Mouse (Mus musculus) erythroid progenitor cell, adult 5-6 weeks (primary cell): ENCODE results near the gene Slc25a42. TPM values are rescaled to one million over a fixed set of nuclear protein-coding genes. Genes with fewer than 3 reads are reported as not detected.
"Not testable (repeated sequence)": the region's sequence is repeated elsewhere in the genome, so short reads cannot be mapped to it uniquely, and the experiment has no call there.

Experiments used
- ATAC-seq: replicated peaks from 2 replicates; pipeline ENCODE4 v1.8.0; 2016; ENCODE audit warnings: moderate number of reproducible peaks, mild to moderate bottlenecking, moderate TSS enrichment, inconsistent platforms; ENCODE audit not compliant: poor library complexity, low FRiP score, severe bottlenecking
- total RNA-seq, 2 experiments: library from RNA; stranded (forward) in 1 of 2; stranded (reverse) in 1 of 2; fragments of 150-400 nt in 1 of 2; fragments of 186-747, 209-891 nt in 1 of 2; gene quantifications; 2 replicates each; pipeline versions ENCODE4 v1.2.3 to v1.2.4; 2015 to 2017; ENCODE audit warnings: low replicate concordance in 2 of 2

The Slc25a42 gene
- total RNA-seq, 2 experiments from 2014 or later = 24.4 to 30.6 TPM

- no peak for ATAC-seq
Observed at GRCm38 (mm10) chr8:70216566-70216965, 4.5 kb upstream of the Slc25a42 start.

- ATAC-seq = not testable (repeated sequence)
Observed at GRCm38 (mm10) chr8:70216161-70216560, 4.1 kb upstream of the Slc25a42 start.

DNA sequence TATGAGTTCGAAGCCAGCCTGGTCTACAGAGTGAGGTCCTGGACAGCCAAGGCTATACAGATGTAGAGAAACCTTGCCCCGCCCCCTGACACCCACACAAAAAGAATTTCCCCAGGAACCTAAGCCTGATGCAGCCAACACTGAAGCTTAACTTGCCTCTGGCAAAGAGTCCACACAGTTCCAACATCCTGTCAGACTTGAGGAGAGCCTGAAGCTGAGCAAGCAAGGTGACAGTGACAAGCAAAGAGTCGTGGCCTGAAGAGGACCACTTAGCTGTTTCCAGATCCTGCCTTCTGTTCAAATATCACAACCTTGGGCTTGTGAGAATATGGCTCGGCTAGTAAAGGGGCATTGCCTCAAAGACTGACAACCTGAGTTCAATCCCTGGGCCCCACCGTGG is 3.0 kb upstream of the Slc25a42 start:
- ATAC-seq = no peak

DNA sequence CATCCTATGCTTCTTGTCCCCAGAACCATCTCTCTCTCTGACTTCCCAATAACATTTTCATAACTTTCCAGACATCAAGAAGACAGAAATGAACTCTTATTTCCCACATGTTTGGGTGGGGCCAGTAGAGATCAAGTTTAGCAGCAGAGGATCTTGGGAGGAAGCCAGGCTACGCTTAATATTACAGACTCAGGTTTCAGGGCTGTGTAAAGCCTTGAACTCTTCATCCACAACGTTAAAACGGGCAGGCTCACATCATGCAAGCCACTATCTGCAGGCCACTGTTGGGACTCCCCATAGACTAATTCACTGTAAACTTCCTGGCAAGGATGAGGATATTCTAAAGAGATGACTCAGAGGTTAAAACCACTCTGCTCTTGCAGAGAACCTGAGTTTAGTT is 2.3 kb upstream of the Slc25a42 start:
- ATAC-seq = no peak

DNA sequence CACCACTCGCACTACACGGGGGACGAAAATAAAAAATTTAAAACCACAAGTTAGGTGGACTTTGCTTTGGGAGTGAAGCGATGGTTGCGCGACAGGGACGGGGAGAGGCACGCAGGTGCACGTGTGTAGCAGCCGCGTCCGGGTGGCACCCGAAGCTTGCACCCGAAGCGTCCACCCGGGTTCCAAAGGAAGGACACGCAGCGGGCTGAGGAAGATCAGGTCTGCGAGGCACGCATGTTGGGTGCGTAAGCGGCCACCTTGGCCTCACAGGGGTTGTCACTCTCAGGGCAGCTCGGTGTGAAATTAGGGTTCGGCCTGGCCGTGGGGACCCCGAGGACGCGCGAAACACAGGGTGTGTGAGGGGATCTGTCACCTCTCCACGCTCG is 386 bp downstream of the Slc25a42 start:
- 0 out of 2 replicates have a peak, but pooled peaks have one; percentile 20 for ATAC-seq

DNA sequence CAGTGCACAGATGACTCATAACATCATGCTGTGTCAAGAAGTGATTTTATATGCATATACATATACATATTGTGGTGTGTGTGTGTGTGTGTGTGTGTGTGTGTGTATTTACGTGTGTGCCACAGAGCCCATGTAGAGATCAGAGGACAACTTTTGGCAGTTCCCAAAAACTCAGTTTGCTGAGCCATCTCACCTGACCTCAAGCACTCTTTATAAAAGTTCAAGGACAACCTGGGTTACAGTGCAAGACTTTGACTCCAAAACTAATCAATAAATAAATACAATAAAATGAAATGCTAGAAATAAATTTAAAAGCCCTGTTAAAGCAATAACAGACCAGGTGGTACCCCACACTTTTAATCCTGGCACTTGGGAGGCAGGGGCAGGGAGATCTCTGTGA is 830 bp downstream of the Slc25a42 start:
- ATAC-seq = no peak

DNA sequence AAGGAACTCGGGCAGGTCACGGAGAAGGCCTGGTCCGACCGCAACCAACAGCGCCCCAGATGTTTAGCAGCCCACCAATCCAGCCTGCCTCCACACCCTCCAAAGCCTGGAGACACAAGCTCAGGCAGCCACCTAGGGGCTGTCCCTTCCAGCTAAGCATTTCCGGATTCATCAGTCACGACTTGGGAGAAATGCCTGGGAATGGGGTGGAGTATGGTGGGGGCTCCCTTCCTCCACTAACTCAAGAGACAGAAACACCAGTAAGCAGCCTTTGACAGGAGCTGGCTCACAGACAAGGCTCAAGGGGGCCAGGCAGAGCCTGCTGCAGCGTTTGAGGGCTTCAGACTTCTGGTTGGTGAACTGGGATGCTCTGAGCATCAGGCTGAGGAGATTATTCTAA is 1.6 kb downstream of the Slc25a42 start:
- ATAC-seq = no peak

GRCm38 (mm10) chr8:70208130-70208529 is 4.0 kb downstream of the Slc25a42 start:
- ATAC-seq = no peak

DNA sequence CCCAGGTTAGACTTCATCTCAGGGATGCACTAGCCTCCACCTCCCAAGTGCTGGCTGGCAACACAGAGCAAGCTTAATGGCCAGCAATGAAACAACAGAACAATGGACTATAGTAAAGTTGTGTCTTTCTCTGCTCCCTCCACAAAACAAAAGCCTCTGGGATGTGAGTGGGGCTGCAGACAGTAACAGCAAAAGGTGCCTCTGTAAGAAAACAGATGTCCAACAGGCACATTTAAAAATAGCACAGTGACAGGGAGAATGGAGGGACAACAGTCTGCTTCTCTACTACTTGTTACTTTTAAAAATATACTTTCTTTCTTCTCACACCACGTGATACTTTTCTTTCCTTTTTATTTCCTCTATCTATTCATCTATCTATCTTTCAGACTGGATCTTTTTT is 7.3 kb downstream of the Slc25a42 start:
- no peak for ATAC-seq

GRCm38 (mm10) chr8:70203072-70203471 is 9.0 kb downstream of the Slc25a42 start:
- ATAC-seq = no peak

GRCm38 (mm10) chr8:70201417-70201816 is 10.7 kb downstream of the Slc25a42 start:
- ATAC-seq = peak; percentile 89

DNA sequence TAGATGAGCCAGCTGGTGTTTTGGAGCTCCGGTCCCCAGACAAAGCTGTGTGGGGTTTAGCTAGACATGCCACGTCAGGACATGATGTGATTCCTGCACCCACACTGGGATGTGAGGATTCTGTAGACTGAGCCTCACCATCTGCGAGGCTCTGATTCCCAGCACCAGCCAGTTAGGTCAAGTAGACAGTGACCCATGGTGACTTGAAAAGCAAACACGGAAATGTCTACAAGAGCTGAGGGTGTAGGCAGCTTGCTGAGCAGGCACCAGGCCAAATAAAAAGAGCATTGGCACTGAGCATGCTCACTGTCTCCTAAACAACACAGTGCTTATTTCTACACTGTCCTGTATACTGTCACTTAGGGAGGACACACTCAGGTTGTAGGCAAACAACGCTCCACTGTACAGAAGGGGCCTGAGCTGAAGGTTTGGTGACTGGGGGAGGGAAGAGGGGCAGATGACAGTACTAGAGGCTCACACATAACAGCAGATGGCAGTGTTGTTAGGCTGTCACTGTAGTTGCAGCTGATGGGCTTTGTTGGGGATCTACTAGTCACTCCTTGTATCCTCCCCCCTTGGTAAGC is 11.9 kb downstream of the Slc25a42 start:
- ATAC-seq = peak; percentile 44

DNA sequence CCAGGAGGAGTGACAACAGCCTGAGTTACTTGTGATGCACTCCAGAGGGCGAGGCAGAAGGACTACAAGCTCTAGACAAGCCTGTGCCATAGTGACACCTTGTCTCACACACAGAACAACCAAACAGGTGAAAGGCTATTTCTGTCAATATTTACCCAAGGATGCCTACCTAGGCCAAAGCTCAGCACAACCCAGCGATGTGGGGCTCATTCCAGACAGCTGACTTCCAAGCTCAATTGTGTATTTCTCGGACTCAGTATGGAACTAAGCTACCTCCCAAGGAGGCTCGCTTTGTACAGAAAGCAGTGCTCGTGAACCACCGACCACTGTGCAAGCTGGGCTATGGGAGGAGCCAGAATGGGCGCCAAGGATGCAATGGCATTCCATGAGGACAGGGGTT is 14.5 kb downstream of the Slc25a42 start:
- ATAC-seq = no peak

GRCm38 (mm10) chr8:70195762-70196161 is 16.3 kb downstream of the Slc25a42 start:
- no peak for ATAC-seq

DNA sequence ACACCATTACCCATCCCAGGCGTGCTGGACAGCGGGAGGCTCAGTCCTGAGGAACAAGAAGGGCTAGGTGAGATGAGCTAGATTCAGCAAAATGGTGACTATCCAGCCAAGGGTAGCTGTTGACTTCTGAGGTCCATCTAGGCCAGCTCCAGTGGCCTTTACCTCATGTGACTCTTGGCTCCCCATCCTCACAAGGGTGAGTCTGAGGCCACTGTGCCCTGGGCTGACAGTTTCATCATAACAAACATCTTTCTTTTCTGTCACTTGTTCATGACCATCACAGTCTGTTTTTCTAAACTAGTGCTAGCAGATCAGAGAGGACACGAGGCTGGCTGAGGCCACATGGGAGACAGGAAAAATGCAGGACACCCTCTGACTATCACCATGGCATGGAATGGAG is 17.9 kb downstream of the Slc25a42 start:
- ATAC-seq = no peak

GRCm38 (mm10) chr8:70193238-70193637 is 18.9 kb downstream of the Slc25a42 start:
- no peak for ATAC-seq

DNA sequence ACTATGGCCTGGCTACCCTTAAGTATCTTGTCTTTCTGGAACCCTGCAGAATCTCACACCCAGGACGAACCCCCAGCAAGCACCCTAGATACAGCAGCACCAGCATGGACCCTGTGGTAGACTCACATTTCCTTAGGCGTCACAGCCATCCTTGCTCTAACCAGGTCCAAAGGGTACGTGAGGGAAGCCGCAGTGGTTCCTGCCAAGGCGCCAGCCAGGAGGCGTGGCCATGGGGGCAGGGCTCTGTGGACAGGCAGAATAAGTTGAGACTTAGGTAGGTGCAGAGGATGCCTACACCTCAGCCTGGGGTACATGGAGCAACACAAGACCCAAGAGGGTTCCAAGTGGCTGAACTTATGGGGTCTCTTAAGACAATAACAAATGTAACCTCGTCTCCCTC is 23.4 kb downstream of the Slc25a42 start:
- ATAC-seq = no peak

- no peak for ATAC-seq
Observed at GRCm38 (mm10) chr8:70183194-70183593, 28.9 kb downstream of the Slc25a42 start.

- no peak for ATAC-seq
Observed at GRCm38 (mm10) chr8:70181903-70182252, 30.2 kb downstream of the Slc25a42 start.

DNA sequence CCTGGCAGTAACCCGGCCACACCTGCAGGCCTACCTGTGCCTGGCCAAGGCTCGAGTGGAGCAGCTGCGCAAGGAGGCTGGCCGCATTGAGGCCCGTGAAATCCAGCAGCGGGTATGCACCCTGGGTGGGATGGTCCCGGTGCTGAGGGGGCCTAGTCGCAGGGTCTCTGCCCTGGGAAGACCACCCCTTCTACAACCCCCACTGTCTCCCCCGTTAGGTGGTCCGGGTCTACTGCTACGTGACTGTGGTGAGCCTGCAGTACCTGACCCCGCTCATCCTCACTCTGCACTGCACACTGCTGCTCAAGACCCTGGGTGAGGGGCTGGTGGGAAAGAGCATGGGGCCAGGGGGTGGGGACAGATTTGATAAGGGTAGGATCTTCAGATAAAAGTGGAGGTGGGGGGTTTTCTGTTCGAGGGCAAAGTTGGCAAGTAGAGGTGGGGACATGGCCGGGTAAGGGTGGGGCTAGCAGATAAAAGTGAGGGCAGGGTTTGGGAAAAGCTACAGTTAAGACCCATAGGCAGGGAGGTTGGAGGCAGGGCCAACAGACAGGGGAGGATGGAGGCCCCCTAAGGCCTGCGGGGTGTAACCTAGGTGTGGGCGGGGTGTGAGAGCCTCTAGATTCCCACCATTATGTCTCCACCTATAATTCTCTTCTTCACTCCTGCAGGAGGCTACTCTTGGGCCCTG is 30.7 kb downstream of the Slc25a42 start:
- ATAC-seq = peak; percentile 50; the same call in 1 of the 2 replicates

- ATAC-seq = no peak
Observed at GRCm38 (mm10) chr8:70179082-70179481, 33.0 kb downstream of the Slc25a42 start.

- ATAC-seq = no peak
Observed at GRCm38 (mm10) chr8:70178231-70178630, 33.9 kb downstream of the Slc25a42 start.
